Mouse (Mus musculus): ENCODE results near the gene Gja1. TPM values are rescaled to one million over a fixed set of nuclear protein-coding genes. Genes with fewer than 3 reads are reported as not detected.

Gja1 gene
- polyA plus RNA-seq, 1 experiment, result 25.4 TPM

- Histone ChIP-seq H3K4me3 (replicated peaks; ENCODE audit: control insufficient read depth, low read depth, low read length) (no peak overlapping the region), H3K27ac (ENCODE audit: control insufficient read depth, insufficient read depth, low read depth, low read length, poor library complexity) (no peak overlapping the region), H3K4me1 (ENCODE audit: control insufficient read depth, insufficient read depth, low read length) (no peaks in the 10 kb centered on the region; the same call in 1 of the 2 replicates)
- no peak for TF ChIP-seq POLR2A (IDR thresholded peaks at IDR 0.05; ENCODE audit: borderline replicate concordance, control insufficient read depth, low read depth, low read length)
- no peak for TF ChIP-seq CTCF (IDR thresholded peaks at IDR 0.05; ENCODE audit: control insufficient read depth, insufficient read depth, low read length)
- WGBS, result 31% methylated on average over 2 of the region's 2 CpGs
Measured at GRCm38 (mm10) chr10:56427382-56427781, 50.3 kb downstream of the Gja1 start.

GRCm38 (mm10) chr10:56427827-56428226, 50.7 kb downstream of the Gja1 start:
- WGBS, result 19% methylated on average over 2 of the region's 2 CpGs

GRCm38 (mm10) chr10:56429011-56429410, 51.9 kb downstream of the Gja1 start:
- WGBS, result 59% methylated on average over 5 of the region's 5 CpGs
- H3K4me3 ChIP-seq (replicated peaks; ENCODE audit: control insufficient read depth, low read depth, low read length), result no peak overlapping the region
- H3K27ac ChIP-seq (ENCODE audit: control insufficient read depth, insufficient read depth, low read depth, low read length, poor library complexity), result no peak overlapping the region
- no peak for TF ChIP-seq POLR2A (IDR thresholded peaks at IDR 0.05; ENCODE audit: borderline replicate concordance, control insufficient read depth, low read depth, low read length)
- no peak for TF ChIP-seq CTCF (IDR thresholded peaks at IDR 0.05; ENCODE audit: control insufficient read depth, insufficient read depth, low read length)
- no peaks in the 10 kb centered on the region; the same call in 1 of the 2 replicates for H3K4me1 ChIP-seq (ENCODE audit: control insufficient read depth, insufficient read depth, low read length)

More at GRCm38 (mm10) chr10:56427827-56428226, 50.7 kb downstream of the Gja1 start:
- Histone ChIP-seq H3K27ac (ENCODE audit: control insufficient read depth, insufficient read depth, low read depth, low read length, poor library complexity) (no peak overlapping the region), H3K4me1 (ENCODE audit: control insufficient read depth, insufficient read depth, low read length) (no peaks in the 10 kb centered on the region; the same call in 1 of the 2 replicates), H3K4me3 (replicated peaks; ENCODE audit: control insufficient read depth, low read depth, low read length) (no peak overlapping the region)
- no peak for TF ChIP-seq POLR2A (IDR thresholded peaks at IDR 0.05; ENCODE audit: borderline replicate concordance, control insufficient read depth, low read depth, low read length)
- TF ChIP-seq CTCF (IDR thresholded peaks at IDR 0.05; ENCODE audit: control insufficient read depth, insufficient read depth, low read length), result no peak

GRCm38 (mm10) chr10:56431600-56432389, 54.7 kb downstream of the Gja1 start:
- Histone ChIP-seq H3K4me3 (replicated peaks; ENCODE audit: control insufficient read depth, low read depth, low read length) (no peak overlapping the region), H3K4me1 (ENCODE audit: control insufficient read depth, insufficient read depth, low read length) (peaks cover 1% of the 10 kb centered on the region; the same call in 1 of the 2 replicates), H3K27ac (ENCODE audit: control insufficient read depth, insufficient read depth, low read depth, low read length, poor library complexity) (no peak overlapping the region)
- TF ChIP-seq CTCF (IDR thresholded peaks at IDR 0.05; ENCODE audit: control insufficient read depth, insufficient read depth, low read length), result no peak
- TF ChIP-seq POLR2A (IDR thresholded peaks at IDR 0.05; ENCODE audit: borderline replicate concordance, control insufficient read depth, low read depth, low read length), result no peak
- WGBS, result 73% methylated on average over 23 of the region's 23 CpGs

GRCm38 (mm10) chr10:56432390-56432709, 55.2 kb downstream of the Gja1 start:
- Histone ChIP-seq H3K27ac (ENCODE audit: control insufficient read depth, insufficient read depth, low read depth, low read length, poor library complexity) (no peak overlapping the region), H3K4me1 (ENCODE audit: control insufficient read depth, insufficient read depth, low read length) (peaks cover 1% of the 10 kb centered on the region; the same call in 1 of the 2 replicates), H3K4me3 (replicated peaks; ENCODE audit: control insufficient read depth, low read depth, low read length) (no peak overlapping the region)
- 88% methylated on average over 6 of the region's 6 CpGs for WGBS
- TF ChIP-seq CTCF (IDR thresholded peaks at IDR 0.05; ENCODE audit: control insufficient read depth, insufficient read depth, low read length), result no peak
- no peak for TF ChIP-seq POLR2A (IDR thresholded peaks at IDR 0.05; ENCODE audit: borderline replicate concordance, control insufficient read depth, low read depth, low read length)

GRCm38 (mm10) chr10:56437290-56437689, 60.2 kb downstream of the Gja1 start:
- TF ChIP-seq CTCF (IDR thresholded peaks at IDR 0.05; ENCODE audit: control insufficient read depth, insufficient read depth, low read length), result no peak
- TF ChIP-seq POLR2A (IDR thresholded peaks at IDR 0.05; ENCODE audit: borderline replicate concordance, control insufficient read depth, low read depth, low read length), result no peak
- 3% methylated on average over 11 of the region's 11 CpGs for WGBS

GRCm38 (mm10) chr10:56439638-56440037, 62.5 kb downstream of the Gja1 start:
- Histone ChIP-seq H3K4me3 (replicated peaks; ENCODE audit: control insufficient read depth, low read depth, low read length) (no peak overlapping the region), H3K27ac (ENCODE audit: control insufficient read depth, insufficient read depth, low read depth, low read length, poor library complexity) (no peak overlapping the region), H3K4me1 (ENCODE audit: control insufficient read depth, insufficient read depth, low read length) (peaks cover 1% of the 10 kb centered on the region; the same call in 1 of the 2 replicates)
- 56% methylated on average over 4 of the region's 4 CpGs for WGBS
- TF ChIP-seq POLR2A (IDR thresholded peaks at IDR 0.05; ENCODE audit: borderline replicate concordance, control insufficient read depth, low read depth, low read length), result no peak

More at GRCm38 (mm10) chr10:56437290-56437689, 60.2 kb downstream of the Gja1 start:
- no peak overlapping the region for H3K4me3 ChIP-seq (replicated peaks; ENCODE audit: control insufficient read depth, low read depth, low read length)
- H3K4me1 ChIP-seq (ENCODE audit: control insufficient read depth, insufficient read depth, low read length), result peaks cover 1% of the 10 kb centered on the region; the same call in 1 of the 2 replicates
- no peak overlapping the region for H3K27ac ChIP-seq (ENCODE audit: control insufficient read depth, insufficient read depth, low read depth, low read length, poor library complexity)

GRCm38 (mm10) chr10:56444457-56444856, 67.3 kb downstream of the Gja1 start:
- Histone ChIP-seq H3K27ac (ENCODE audit: control insufficient read depth, insufficient read depth, low read depth, low read length, poor library complexity) (no peak overlapping the region), H3K4me3 (replicated peaks; ENCODE audit: control insufficient read depth, low read depth, low read length) (no peak overlapping the region), H3K4me1 (ENCODE audit: control insufficient read depth, insufficient read depth, low read length) (no peaks in the 10 kb centered on the region)
- WGBS, result 59% methylated on average over 2 of the region's 2 CpGs
- no peak for TF ChIP-seq POLR2A (IDR thresholded peaks at IDR 0.05; ENCODE audit: borderline replicate concordance, control insufficient read depth, low read depth, low read length)
- TF ChIP-seq CTCF (IDR thresholded peaks at IDR 0.05; ENCODE audit: control insufficient read depth, insufficient read depth, low read length), result no peak
